Mouse (Mus musculus): Measurements from ENCODE around the gene Vwa3a. TPM values are rescaled to one million over a fixed set of nuclear protein-coding genes. Genes with fewer than 3 reads are reported as not detected.

Gene Vwa3a
- polyA plus RNA-seq, 1 experiment from 2014 or later, result 0.02 TPM

GRCm38 (mm10) chr7:120811834-120812415 is 72.8 kb downstream of the Vwa3a start, which contains the start of gene Gm5737:
Gene Gm5737, plus strand, starts transcription at chr7:120812365.
- H3K4me3 ChIP-seq (replicated peaks), result no peak within 1 kb of the TSS
- no peaks in the 10 kb centered on the region for H3K9me3 ChIP-seq (replicated peaks)
- ATAC-seq (ENCODE audit: low read depth) (no peak), DNase-seq (no peak)
- H3K27me3 ChIP-seq, result peaks cover 25% of the 10 kb centered on the region
- no peak within 1 kb of the TSS for H3K9ac ChIP-seq
- peaks cover 7% of the 10 kb centered on the region; the same call in 1 of the 2 replicates for H3K4me1 ChIP-seq (replicated peaks)
- WGBS (ENCODE audit: insufficient replicate concordance), result 54% methylated on average over 6 of the region's 6 CpGs
- H3K36me3 ChIP-seq, result no peaks in the 10 kb centered on the region
- H3K4me2 ChIP-seq, result no peak within 1 kb of the TSS
- H3K27ac ChIP-seq, result no peak within 1 kb of the TSS

- Histone ChIP-seq H3K4me3 (replicated peaks) (no peak overlapping the region), H3K4me2 (no peak overlapping the region), H3K36me3 (no peaks in the 10 kb centered on the region), H3K4me1 (replicated peaks) (no peaks in the 10 kb centered on the region), H3K27ac (no peak overlapping the region), H3K9ac (no peak overlapping the region), H3K27me3 (0 out of 2 replicates have a peak, but pooled peaks cover 7% of the 10 kb centered on the region), H3K9me3 (replicated peaks) (no peaks in the 10 kb centered on the region)
- ATAC-seq (ENCODE audit: low read depth), result 0 out of 2 replicates have a peak, but pooled peaks have one; percentile 39
- no peak for DNase-seq
- 60% methylated on average over 6 of the region's 6 CpGs for WGBS (ENCODE audit: insufficient replicate concordance)
Observed at GRCm38 (mm10) chr7:120817552-120817951, 78.4 kb downstream of the Vwa3a start.

- Histone ChIP-seq H3K4me1 (replicated peaks) (no peaks in the 10 kb centered on the region), H3K4me3 (replicated peaks) (no peak overlapping the region), H3K4me2 (no peak overlapping the region), H3K27me3 (0 out of 2 replicates have a peak, but pooled peaks cover 7% of the 10 kb centered on the region), H3K36me3 (no peaks in the 10 kb centered on the region), H3K9me3 (replicated peaks) (no peaks in the 10 kb centered on the region), H3K9ac (no peak overlapping the region), H3K27ac (no peak overlapping the region)
- ATAC-seq (ENCODE audit: low read depth), result no peak
- DNase-seq, result no peak
- WGBS (ENCODE audit: insufficient replicate concordance), result 69% methylated on average over 4 of the region's 4 CpGs
Observed at GRCm38 (mm10) chr7:120819386-120819785, 80.3 kb downstream of the Vwa3a start.

GRCm38 (mm10) chr7:120823248-120823647 is 84.1 kb downstream of the Vwa3a start:
- no peaks in the 10 kb centered on the region for H3K9me3 ChIP-seq (replicated peaks)
- H3K9ac ChIP-seq, result no peak overlapping the region
- 18% methylated on average over 5 of the region's 5 CpGs for WGBS (ENCODE audit: insufficient replicate concordance)
- H3K27ac ChIP-seq, result no peak overlapping the region
- no peak overlapping the region for H3K4me2 ChIP-seq
- no peaks in the 10 kb centered on the region for H3K4me1 ChIP-seq (replicated peaks)
- DNase-seq (peak; percentile 44), ATAC-seq (ENCODE audit: low read depth) (peak; percentile 51)
- H3K4me3 ChIP-seq (replicated peaks), result no peak overlapping the region
- H3K27me3 ChIP-seq, result peaks cover 11% of the 10 kb centered on the region; the same call in 1 of the 2 replicates
- no peaks in the 10 kb centered on the region for H3K36me3 ChIP-seq

- DNase-seq (no peak), ATAC-seq (ENCODE audit: low read depth) (no peak)
- no peak overlapping the region for H3K27ac ChIP-seq
- no peaks in the 10 kb centered on the region for H3K36me3 ChIP-seq
- H3K4me1 ChIP-seq (replicated peaks), result peaks cover 1% of the 10 kb centered on the region
- H3K27me3 ChIP-seq, result peaks cover 29% of the 10 kb centered on the region
- 50% methylated on average over 2 of the region's 2 CpGs for WGBS (ENCODE audit: insufficient replicate concordance)
- H3K4me3 ChIP-seq (replicated peaks), result no peak overlapping the region
- H3K4me2 ChIP-seq, result no peak overlapping the region
- no peaks in the 10 kb centered on the region for H3K9me3 ChIP-seq (replicated peaks)
- no peak overlapping the region for H3K9ac ChIP-seq
Observed at GRCm38 (mm10) chr7:120825097-120825496, 86.0 kb downstream of the Vwa3a start.

- no peaks in the 10 kb centered on the region for H3K36me3 ChIP-seq
- H3K27ac ChIP-seq, result no peak overlapping the region
- DNase-seq, result peak; percentile 28
- peaks cover 14% of the 10 kb centered on the region for H3K4me1 ChIP-seq (replicated peaks)
- whole genome bisulfite sequencing (ENCODE audit: insufficient replicate concordance), result 20% methylated on average over 3 of the region's 3 CpGs
- H3K27me3 ChIP-seq, result peaks cover 36% of the 10 kb centered on the region
- no peak overlapping the region for H3K9ac ChIP-seq
- no peak overlapping the region for H3K4me2 ChIP-seq
- H3K4me3 ChIP-seq (replicated peaks), result no peak overlapping the region
- H3K9me3 ChIP-seq (replicated peaks), result no peaks in the 10 kb centered on the region
- no peak for ATAC-seq (ENCODE audit: low read depth)
Observed at GRCm38 (mm10) chr7:120826408-120826807, 87.3 kb downstream of the Vwa3a start.

GRCm38 (mm10) chr7:120830431-120831381 is 91.6 kb downstream of the Vwa3a start:
- under 1% methylated on average over 46 of the region's 46 CpGs for WGBS (ENCODE audit: insufficient replicate concordance)
- Histone ChIP-seq H3K27me3 (peaks cover 36% of the 10 kb centered on the region), H3K9ac (peak overlapping the region; percentile 59), H3K9me3 (replicated peaks) (no peaks in the 10 kb centered on the region), H3K4me1 (replicated peaks) (peaks cover 37% of the 10 kb centered on the region), H3K27ac (peak overlapping the region; percentile 47), H3K4me3 (replicated peaks) (peak overlapping the region; percentile 71), H3K36me3 (no peaks in the 10 kb centered on the region), H3K4me2 (peak overlapping the region; percentile 99)
- DNase-seq (peak; percentile 71), ATAC-seq (ENCODE audit: low read depth) (peak; percentile 17)

GRCm38 (mm10) chr7:120834426-120834825 is 95.3 kb downstream of the Vwa3a start:
- H3K36me3 ChIP-seq, result no peaks in the 10 kb centered on the region
- peak overlapping the region; percentile 89 for H3K27ac ChIP-seq
- no peaks in the 10 kb centered on the region for H3K9me3 ChIP-seq (replicated peaks)
- H3K4me1 ChIP-seq (replicated peaks), result peaks cover 60% of the 10 kb centered on the region
- peaks cover 21% of the 10 kb centered on the region for H3K27me3 ChIP-seq
- peak overlapping the region; percentile 74 for H3K4me2 ChIP-seq
- peak overlapping the region; percentile 74 for H3K4me3 ChIP-seq (replicated peaks)
- peak overlapping the region; percentile 65 for H3K9ac ChIP-seq
- WGBS (ENCODE audit: insufficient replicate concordance), result 19% methylated on average over 6 of the region's 6 CpGs
- peak; percentile 46 for DNase-seq
- ATAC-seq (ENCODE audit: low read depth), result peak; percentile 66

GRCm38 (mm10) chr7:120834863-120835372 is 95.8 kb downstream of the Vwa3a start:
- 5% methylated on average over 14 of the region's 14 CpGs for WGBS (ENCODE audit: insufficient replicate concordance)
- Histone ChIP-seq H3K4me3 (replicated peaks) (peak overlapping the region; percentile 74), H3K27ac (peak overlapping the region; percentile 89), H3K27me3 (peaks cover 16% of the 10 kb centered on the region), H3K9me3 (replicated peaks) (no peaks in the 10 kb centered on the region), H3K36me3 (no peaks in the 10 kb centered on the region), H3K4me1 (replicated peaks) (peaks cover 60% of the 10 kb centered on the region), H3K4me2 (peak overlapping the region; percentile 74), H3K9ac (peak overlapping the region; percentile 65)
- ATAC-seq (ENCODE audit: low read depth) (peak; percentile 82), DNase-seq (peak; percentile 81)

GRCm38 (mm10) chr7:120835449-120836359 is 96.6 kb downstream of the Vwa3a start:
- Histone ChIP-seq H3K27me3 (peaks cover 8% of the 10 kb centered on the region), H3K4me2 (peak overlapping the region; percentile 74), H3K36me3 (no peaks in the 10 kb centered on the region), H3K4me3 (replicated peaks) (peak overlapping the region; percentile 74), H3K4me1 (replicated peaks) (peaks cover 57% of the 10 kb centered on the region), H3K9ac (peak overlapping the region; percentile 78), H3K27ac (peak overlapping the region; percentile 89), H3K9me3 (replicated peaks) (no peaks in the 10 kb centered on the region)
- WGBS (ENCODE audit: insufficient replicate concordance), result under 1% methylated on average over 41 of the region's 41 CpGs
- ATAC-seq (ENCODE audit: low read depth) (peak; percentile 79), DNase-seq (peak; percentile 92)
